Mouse (Mus musculus) liver, adult (tissue): ENCODE results near the gene Nsmce4a.

ENCODE experiments used
- GATA4 ChIP-seq: IDR thresholded peaks from 2 replicates; pipeline ENCODE4 v1.6.1; 2014; ENCODE audit warnings: mild to moderate bottlenecking, low read length; ENCODE audit not compliant: insufficient replicate concordance

Gene Nsmce4a

GRCm38 (mm10) chr7:130577388-130578003, 4.6 kb upstream of the Nsmce4a start, which contains the start of gene Tacc2:
Gene Tacc2 (plus strand): TSS chr7:130577438.
- TF ChIP-seq GATA4: no peak

- no peak for TF ChIP-seq GATA4
Measured at GRCm38 (mm10) chr7:130576981-130577380, 4.1 kb upstream of the Nsmce4a start.

GRCm38 (mm10) chr7:130574211-130574991, 1.5 kb upstream of the Nsmce4a start:
- peak; percentile 86 for TF ChIP-seq GATA4

DNA sequence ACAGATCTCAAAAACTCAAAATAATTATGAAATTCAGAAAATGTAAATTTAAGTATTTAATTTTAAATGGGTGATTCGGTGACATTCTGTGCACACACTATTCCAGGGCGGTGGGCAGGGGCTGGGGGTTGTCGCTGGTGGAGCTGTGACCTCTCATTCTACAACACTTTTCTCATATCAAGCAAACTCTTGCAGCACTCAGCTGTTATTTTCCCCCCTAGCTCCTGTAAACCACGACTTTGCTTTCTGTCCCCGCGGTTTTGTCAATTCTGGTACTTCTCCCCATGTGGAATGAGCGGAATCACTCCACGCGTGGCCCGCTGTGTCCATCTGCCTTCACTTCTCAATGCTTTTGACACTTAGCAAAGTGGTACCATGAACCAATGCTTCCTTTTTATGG, 828 bp upstream of the Nsmce4a start:
- TF ChIP-seq GATA4: no peak

- TF ChIP-seq GATA4: no peak
Measured at GRCm38 (mm10) chr7:130570472-130570871, 2.4 kb downstream of the Nsmce4a start.

DNA sequence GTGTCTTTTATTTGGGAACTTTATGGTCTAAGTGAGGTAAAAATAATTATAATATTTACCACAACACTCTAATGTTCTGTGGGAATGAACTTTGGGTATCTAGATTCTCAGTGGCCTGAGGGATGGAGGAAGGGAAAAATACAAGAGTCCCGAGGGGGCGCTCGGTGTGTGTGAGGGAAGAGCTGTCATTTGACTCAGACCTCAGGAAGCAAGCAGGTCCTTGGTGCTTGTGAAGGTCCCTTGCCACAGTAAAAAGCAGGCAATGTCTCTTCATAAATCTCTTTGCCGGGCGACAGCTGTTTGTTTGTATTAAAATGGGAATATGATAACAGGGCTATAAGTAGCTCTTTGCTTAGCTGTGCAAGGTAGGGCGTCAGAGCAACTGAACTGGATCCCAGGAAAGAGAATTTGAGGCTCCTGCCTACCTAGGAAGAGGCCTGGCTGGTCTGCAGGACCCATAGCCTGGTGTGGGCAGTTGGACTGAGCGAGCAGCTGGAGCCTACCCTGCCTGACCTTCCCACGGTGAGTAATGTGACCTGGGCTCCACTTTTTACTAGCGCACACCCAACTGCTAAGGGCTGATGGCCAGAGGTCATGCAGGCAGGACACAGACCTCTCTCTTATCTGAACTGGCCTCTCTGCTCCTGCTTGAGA, 4.0 kb downstream of the Nsmce4a start:
- TF ChIP-seq GATA4: peak; percentile 91; the same call in 1 of the 2 replicates

DNA sequence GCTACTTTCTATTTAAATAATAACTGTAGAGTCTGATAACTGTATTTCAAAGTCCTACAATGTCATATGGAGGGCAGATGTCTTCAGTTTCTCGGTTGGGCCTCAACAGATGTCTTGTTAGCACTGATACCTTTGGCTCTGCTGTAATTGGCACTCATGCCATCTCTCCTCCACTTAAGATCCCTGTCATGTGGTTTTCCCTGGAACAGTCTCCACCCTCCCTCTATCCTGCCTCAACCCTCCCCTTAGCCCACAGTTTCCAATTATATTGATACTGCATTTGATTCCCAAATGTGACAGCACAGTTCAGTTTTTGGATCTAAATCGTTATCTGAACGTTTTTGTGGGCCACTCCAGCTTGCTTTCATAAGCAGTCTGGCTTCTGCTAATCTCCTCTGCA, 8.3 kb downstream of the Nsmce4a start:
- TF ChIP-seq GATA4: no peak

GRCm38 (mm10) chr7:130563880-130564279, 9.0 kb downstream of the Nsmce4a start:
- TF ChIP-seq GATA4: no peak

DNA sequence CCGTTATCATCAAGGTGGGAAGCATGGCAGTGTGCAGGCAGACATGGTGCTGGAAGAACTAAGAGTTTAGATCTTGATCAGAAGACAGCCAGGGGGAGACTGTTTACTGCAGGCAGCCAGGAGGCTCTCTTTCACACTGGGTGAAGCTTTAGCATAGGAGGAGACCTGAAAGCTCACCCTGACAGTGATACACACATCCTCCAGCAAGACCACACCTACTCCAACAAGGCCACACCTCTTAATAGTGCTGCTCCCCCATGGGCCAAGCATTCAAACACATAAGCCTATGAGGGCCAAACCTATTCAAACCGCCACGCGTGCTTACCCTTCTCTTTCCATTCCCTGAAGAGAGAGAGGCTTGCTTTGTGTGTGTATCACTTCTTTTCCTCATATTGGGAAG, 9.6 kb downstream of the Nsmce4a start:
- TF ChIP-seq GATA4: no peak

GRCm38 (mm10) chr7:130560933-130561332, 12.0 kb downstream of the Nsmce4a start:
- TF ChIP-seq GATA4: no peak

- TF ChIP-seq GATA4: no peak
Measured at GRCm38 (mm10) chr7:130558592-130558991, 14.3 kb downstream of the Nsmce4a start.

- no peak for TF ChIP-seq GATA4
Measured at GRCm38 (mm10) chr7:130555597-130555996, 17.3 kb downstream of the Nsmce4a start.

DNA sequence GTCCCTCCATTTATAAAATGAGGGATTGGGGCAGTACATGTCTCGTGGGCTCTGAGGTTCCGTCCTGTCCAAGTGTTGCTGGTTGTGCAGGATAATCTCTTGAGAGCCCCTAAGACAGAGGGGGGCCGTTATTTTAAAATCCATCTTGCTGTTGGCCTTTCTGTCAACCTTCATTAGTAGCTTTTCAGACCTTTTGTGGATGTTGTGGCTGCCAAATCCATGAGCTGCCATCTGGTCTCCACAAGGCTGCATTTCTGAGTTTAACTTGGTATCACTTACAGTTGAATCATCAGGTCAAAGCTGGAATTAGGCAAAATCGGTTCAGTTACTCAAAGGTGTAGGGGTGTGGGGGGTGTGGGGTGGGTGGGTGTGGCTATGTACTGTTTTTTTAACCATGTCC, 19.6 kb downstream of the Nsmce4a start:
- no peak for TF ChIP-seq GATA4

DNA sequence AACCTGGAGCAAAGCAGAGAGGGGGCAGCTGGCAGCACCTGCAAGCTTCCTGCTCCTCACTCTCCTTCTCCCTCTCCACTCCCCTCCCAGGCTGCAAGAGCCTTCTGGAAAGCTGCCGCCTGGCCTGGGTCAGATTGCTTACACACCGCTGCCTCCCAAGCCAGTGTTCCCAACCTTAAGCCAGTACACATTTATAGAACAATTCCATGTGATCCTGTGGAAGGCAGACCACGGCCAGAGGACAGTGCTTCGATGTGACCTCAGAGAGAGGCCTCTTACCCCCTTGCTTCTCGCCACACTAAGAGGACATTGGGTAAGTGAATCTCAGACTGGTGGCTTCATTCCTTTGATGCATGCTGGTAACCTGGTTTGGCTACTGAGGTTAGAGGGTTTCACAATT, 20.1 kb downstream of the Nsmce4a start:
- TF ChIP-seq GATA4: no peak

DNA sequence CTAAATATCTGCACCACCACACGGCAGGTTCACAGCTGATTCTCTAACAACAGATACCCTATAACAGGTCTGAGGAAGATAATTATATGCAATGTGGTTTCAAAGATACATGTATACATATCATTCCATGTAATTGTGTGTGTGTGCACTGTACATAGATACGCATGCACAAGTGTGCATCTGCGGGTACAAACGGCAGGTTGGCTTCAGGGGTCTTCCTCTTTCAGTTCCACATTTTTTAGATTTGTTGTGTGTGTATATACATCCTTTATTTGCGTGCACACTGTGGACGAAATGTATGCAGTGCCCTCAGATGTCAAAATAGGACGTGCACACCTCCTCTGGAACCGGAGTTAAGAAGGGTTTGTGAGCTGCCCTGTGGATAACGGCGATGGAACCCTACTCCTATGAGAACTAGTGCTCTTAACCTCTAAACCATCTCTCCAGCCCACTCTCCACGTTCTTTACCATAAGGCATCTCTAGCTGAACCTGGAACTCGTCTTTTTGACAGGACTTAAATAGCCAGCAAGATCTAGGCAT, 25.2 kb downstream of the Nsmce4a start:
- no peak for TF ChIP-seq GATA4
